ENCODE assay signal across 8 mouse cellular contexts in the genomic region with DNA sequence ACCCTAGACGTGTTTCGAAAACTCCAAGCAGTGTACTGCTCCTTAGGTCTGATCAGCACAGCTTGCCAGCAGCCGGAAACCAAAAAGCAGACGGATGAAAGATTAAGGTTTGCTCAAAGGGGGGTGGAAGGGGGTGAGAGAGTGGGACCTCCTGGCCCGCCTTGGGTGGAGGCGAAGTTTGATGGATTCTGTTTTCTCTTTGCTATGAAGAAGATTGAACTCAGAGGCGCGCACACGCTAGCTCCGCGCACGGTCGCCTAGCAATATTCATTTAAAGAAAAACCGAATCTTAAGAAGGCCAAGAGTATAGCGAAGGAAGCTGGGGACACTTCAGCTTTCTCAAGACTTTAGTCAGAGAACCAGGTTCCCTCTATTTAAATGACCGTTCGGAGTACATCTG. TPM values are rescaled to one million over a fixed set of nuclear protein-coding genes. Genes with fewer than 3 reads are reported as not detected.
DNase-seq lines count a peak whose midpoint lies in the region; ATAC-seq and TF ChIP-seq lines count a peak whose summit lies in the region.

Gene Mrpl1 (plus strand): TSS at position 35 of the 400 bp plus-strand sequence.

- H3K4me2 ChIP-seq in hindbrain, embryonic 15.5 days, result peak within 1 kb of the TSS; percentile 84

- H3K36me3 ChIP-seq in hindbrain, embryonic 15.5 days, result 0 out of 2 replicates have a peak, but pooled peaks cover 4% of the 10 kb centered on the region

- 2% methylated on average over 17 of the region's 17 CpGs for WGBS in hindbrain, embryonic 15.5 days

- peak within 1 kb of the TSS; percentile 88 for H3K27ac ChIP-seq in gastrocnemius, adult 2 months
- H3K27ac ChIP-seq in hindbrain, embryonic 15.5 days (replicated peaks), result peak within 1 kb of the TSS; percentile 79

- H3K9me3 ChIP-seq in hindbrain, embryonic 15.5 days, result no peaks in the 10 kb centered on the region

- H3K9ac ChIP-seq in hindbrain, embryonic 15.5 days, result peak within 1 kb of the TSS; percentile 59

- peak within 1 kb of the TSS; percentile 92 for H3K4me3 ChIP-seq in gastrocnemius, adult 2 months
- peak within 1 kb of the TSS; percentile 58 for H3K4me3 ChIP-seq in hindbrain, embryonic 15.5 days

- intact Hi-C loops in gastrocnemius, adult 2 months (cut with DNase I), result loop anchor here (2.0 kb wide), 1 partner anchor 47 kb away; no protein-coding TSS in a partner anchor
- intact Hi-C loops in left cerebral cortex, postnatal 10 days (cut with DNase I), result loop anchor here (1.0 kb wide), 1 partner anchor 48 kb away; no protein-coding TSS in a partner anchor

- peaks cover 12% of the 10 kb centered on the region for H3K4me1 ChIP-seq in hindbrain, embryonic 15.5 days (replicated peaks)

- TF ChIP-seq CTCF in gastrocnemius, adult 2 months (IDR thresholded peaks at IDR 0.05), result no peak

- peak; percentile 80 for ATAC-seq in hindbrain, embryonic 15.5 days (ENCODE audit: low FRiP score, low read depth)
- peak; percentile 41 for ATAC-seq in megakaryocyte, adult 5-6 weeks (ENCODE audit: poor library complexity, severe bottlenecking)

- peak; percentile 25 for DNase-seq in right cerebral cortex, postnatal 4 days
- no peak for DNase-seq in right cerebral cortex, adult 2 months (ENCODE audit: low spot score in 2 of 2)
- DNase-seq in cerebellum, postnatal 36 days, result peak; percentile 18 to 39
- DNase-seq in gastrocnemius, adult 2 months, result peak; percentile 41
- peak; percentile 8 to 36 for DNase-seq in left cerebral cortex, postnatal 10 days (ENCODE audit: extremely low spot score in 1 of 2, low spot score in 2 of 2)
- DNase-seq in spleen, postnatal 10 days (ENCODE audit: low spot score in 2 of 2), result peak; percentile 30 to 50

- H3K27me3 ChIP-seq in hindbrain, embryonic 15.5 days, result no peaks in the 10 kb centered on the region

RNA-seq across cellular contexts. Expression of gene Mrpl1, which starts in this region (rescaled TPM):
- total RNA-seq in gastrocnemius, adult 2 months (2021), result 10 to 100 TPM; 22.6 to 28.4 TPM
- polyA plus RNA-seq in hindbrain, embryonic 15.5 days (2015; fragmentation: Nextera tagmentation; extraction: Ambion mirVana), result 14.6 and 16.8 TPM in 2 replicates
- 10 to 100 TPM; 13.8 to 15.8 TPM for total RNA-seq in left cerebral cortex, postnatal 10 days (2021)
- 24.4 and 27.6 TPM in 2 replicates for total RNA-seq in megakaryocyte, adult 5-6 weeks (2015)
- total RNA-seq in megakaryocyte, adult 5-6 weeks (2017), result 33.4 and 38.2 TPM in 2 replicates

Comparison
In these comparisons a context has a peak if more than half of its experiments do, and no peak if none do; other contexts are left out.
1. DNase-seq: peak in right cerebral cortex, postnatal 4 days (single experiment), cerebellum, postnatal 36 days (2 of 2), gastrocnemius, adult 2 months (single experiment), left cerebral cortex, postnatal 10 days (2 of 2) and spleen, postnatal 10 days (2 of 2); none in right cerebral cortex, adult 2 months (0 of 2).